7 mouse cellular contexts compared by ENCODE assay signal in the genomic region with DNA sequence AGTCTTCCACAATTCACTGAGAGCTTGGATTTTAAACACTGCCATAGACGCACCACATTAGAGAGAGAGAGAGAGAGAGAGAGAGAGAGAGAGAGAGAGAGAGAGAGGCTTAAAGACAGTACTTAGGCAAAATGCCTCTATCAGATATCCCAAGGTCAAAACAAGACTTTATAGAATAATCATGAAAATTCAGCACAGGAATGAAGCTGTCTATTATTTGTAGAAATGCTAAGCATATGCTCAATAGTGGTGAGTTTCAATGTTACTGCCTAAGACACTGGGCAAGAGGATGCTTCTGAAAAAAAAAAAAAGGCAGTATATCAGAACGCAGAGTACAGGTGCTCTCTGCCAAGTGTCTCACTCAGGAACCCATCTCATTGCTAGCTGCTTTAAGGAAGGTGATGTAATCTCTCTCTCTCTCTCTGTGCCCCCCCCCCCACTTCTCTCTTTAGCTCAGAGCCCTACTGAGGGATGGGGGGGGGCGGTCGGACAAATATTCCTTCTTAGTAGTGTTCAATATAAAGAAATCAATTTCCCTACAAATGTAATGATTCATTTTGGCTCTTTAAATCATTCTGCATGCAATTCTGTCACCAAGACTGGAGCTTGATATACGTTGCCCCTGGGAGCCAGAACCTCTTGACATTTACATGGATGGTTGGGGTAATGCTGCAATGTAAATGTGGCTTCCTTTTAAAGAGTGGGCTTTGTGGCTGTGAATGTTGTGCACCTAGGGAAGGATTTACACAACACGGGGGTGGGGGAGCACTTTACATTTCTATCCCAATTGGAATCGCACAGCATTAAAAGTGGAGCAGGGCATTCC.
DNase-seq lines count a peak whose midpoint lies in the region; ATAC-seq and TF ChIP-seq lines count a peak whose summit lies in the region.

No protein-coding gene starts in this region.

- peak overlapping the region; percentile 87 for H3K4me2 ChIP-seq in embryonic facial prominence, embryonic 12.5 days (replicated peaks)
- H3K4me2 ChIP-seq in intestine, embryonic 14.5 days (ENCODE audit: low read length) = peak overlapping the region; percentile 74

- H3K9ac ChIP-seq in embryonic facial prominence, embryonic 12.5 days = no peak overlapping the region
- H3K9ac ChIP-seq in intestine, embryonic 14.5 days (ENCODE audit: low read length) = no peak overlapping the region

- H3K4me3 ChIP-seq in embryonic facial prominence, embryonic 12.5 days = peak overlapping the region; percentile 56
- H3K4me3 ChIP-seq in intestine, embryonic 14.5 days (ENCODE audit: low read depth, low read length) = peak overlapping the region; percentile 13
- H3K4me3 ChIP-seq in olfactory bulb, adult 2 months (ENCODE audit: insufficient read depth, low read depth, low read length) = peak overlapping the region; percentile 17; the same call in 1 of the 2 replicates

- 53% methylated on average over 7 of the region's 7 CpGs for WGBS in embryonic facial prominence, embryonic 12.5 days
- WGBS in intestine, embryonic 14.5 days = 64% methylated on average over 7 of the region's 7 CpGs
- WGBS in olfactory bulb, adult 2 months = 45% methylated on average over 7 of the region's 7 CpGs

- no peaks in the 10 kb centered on the region for H3K27me3 ChIP-seq in embryonic facial prominence, embryonic 12.5 days
- no peaks in the 10 kb centered on the region for H3K27me3 ChIP-seq in intestine, embryonic 14.5 days (replicated peaks; ENCODE audit: control insufficient read depth, insufficient read depth, low read length)

- DNase-seq in retina, adult 2 months (ENCODE audit: low read depth, low spot score) = peak; percentile 22
- no peak for DNase-seq in retina, embryonic 14.5 days (ENCODE audit: low spot score)
- no peak for DNase-seq in intestine, embryonic 14.5 days (ENCODE audit: low spot score)
- DNase-seq in left cerebral cortex, postnatal 25 days (ENCODE audit: low spot score in 2 of 2) = no peak
- DNase-seq in ovary, postnatal 36 days (ENCODE audit: low spot score) = no peak

- H3K9me3 ChIP-seq in embryonic facial prominence, embryonic 12.5 days = no peaks in the 10 kb centered on the region
- no peaks in the 10 kb centered on the region for H3K9me3 ChIP-seq in intestine, embryonic 14.5 days (ENCODE audit: control insufficient read depth, low read length)

- no peak overlapping the region for H3K27ac ChIP-seq in embryonic facial prominence, embryonic 12.5 days
- H3K27ac ChIP-seq in intestine, embryonic 14.5 days (ENCODE audit: low read depth) = peak overlapping the region; percentile 58; the same call in 1 of the 2 replicates
- H3K27ac ChIP-seq in olfactory bulb, adult 2 months (ENCODE audit: insufficient read depth, low read depth, low read length) = peak overlapping the region; percentile 85

- intact Hi-C loops in left cerebral cortex, postnatal 25 days (cut with DNase I) = loop anchor here (1.0 to 5.0 kb wide), 6 partner anchors 152 to 861 kb away; a partner anchor contains a TSS

- H3K36me3 ChIP-seq in embryonic facial prominence, embryonic 12.5 days = peaks cover 14% of the 10 kb centered on the region; the same call in 1 of the 2 replicates
- H3K36me3 ChIP-seq in intestine, embryonic 14.5 days (ENCODE audit: control insufficient read depth, insufficient read depth, low read length) = peaks cover 18% of the 10 kb centered on the region

- H3K4me1 ChIP-seq in embryonic facial prominence, embryonic 12.5 days = peaks cover 37% of the 10 kb centered on the region
- H3K4me1 ChIP-seq in intestine, embryonic 14.5 days (replicated peaks; ENCODE audit: control insufficient read depth, insufficient read depth, low read length) = peaks cover 26% of the 10 kb centered on the region
- peaks cover 24% of the 10 kb centered on the region for H3K4me1 ChIP-seq in olfactory bulb, adult 2 months (ENCODE audit: control insufficient read depth, insufficient read depth, low read length)

- no peak for ATAC-seq in embryonic facial prominence, embryonic 12.5 days (ENCODE audit: insufficient number of reproducible peaks, insufficient read depth, low FRiP score, low TSS enrichment)
- no peak for ATAC-seq in intestine, embryonic 14.5 days (replicated peaks; ENCODE audit: low FRiP score, low TSS enrichment, low read depth)

- TF ChIP-seq POLR2A in olfactory bulb, adult 2 months (IDR thresholded peaks at IDR 0.05; ENCODE audit: insufficient read depth, low read depth, low read length) = no peak

- TF ChIP-seq CTCF in olfactory bulb, adult 2 months (IDR thresholded peaks at IDR 0.05; ENCODE audit: insufficient read depth, low read depth, low read length) = no peak
